Mouse (Mus musculus): ENCODE data around the gene Disc1. TPM values are rescaled to one million over a fixed set of nuclear protein-coding genes. Genes with fewer than 3 reads are reported as not detected.

Gene Disc1
- total and polyA plus RNA-seq, 3 experiments = 0.75 to 2.2 TPM; not detected in 1

DNA sequence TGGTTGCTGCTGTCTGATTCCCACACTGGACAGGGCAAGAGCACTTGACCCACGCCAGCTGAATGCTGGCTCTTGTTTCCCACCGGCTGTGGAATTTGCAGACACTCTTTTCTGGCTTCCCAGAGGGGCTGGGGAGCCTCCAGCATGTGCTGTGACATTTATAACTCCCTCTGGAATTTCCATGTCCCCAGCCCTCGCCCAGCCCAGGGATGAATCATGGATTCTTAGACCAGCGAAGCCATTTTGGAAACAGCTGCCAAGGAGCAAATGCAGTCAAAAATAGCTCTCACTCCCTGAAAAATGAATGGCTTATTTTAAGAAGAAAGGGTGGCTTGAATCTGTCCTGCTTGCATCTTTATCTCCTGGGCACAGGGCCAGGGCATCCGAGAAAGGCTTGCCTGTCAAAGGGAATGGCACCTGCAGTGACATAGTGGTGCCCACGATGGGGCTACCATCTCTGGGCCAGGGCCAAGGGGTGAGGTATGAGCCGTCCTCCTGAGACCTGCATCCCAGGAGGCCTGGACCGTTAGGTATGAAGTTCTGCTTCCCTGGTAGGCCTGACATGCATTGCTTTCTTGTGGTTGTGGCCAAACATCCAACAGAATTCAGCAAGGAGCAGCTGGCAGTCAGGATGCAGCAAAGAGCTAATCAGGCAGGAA lies 239.1 kb downstream of the Disc1 start:
- Histone ChIP-seq H3K36me3 (ENCODE audit: control insufficient read depth in 1 of 2, insufficient read depth in 2 of 2, low read length in 2 of 2) (no peaks in the 10 kb centered on the region), H3K27ac (ENCODE audit: control insufficient read depth, low read depth, low read length) (no peak overlapping the region), H3K4me1 (ENCODE audit: control insufficient read depth in 1 of 2, insufficient read depth in 2 of 2, low read length in 2 of 2) (no peaks in the 10 kb centered on the region), H3K79me2 (ENCODE audit: control insufficient read depth, insufficient read depth, low read length, poor library complexity) (no peaks in the 10 kb centered on the region), H3K9ac (ENCODE audit: control insufficient read depth, low read depth, low read length, poor library complexity, severe bottlenecking) (no peak overlapping the region), H3K27me3 (ENCODE audit: control insufficient read depth in 1 of 2, insufficient read depth in 2 of 2, low read length in 2 of 2) (no peaks in the 10 kb centered on the region), H3K4me3 (ENCODE audit: control insufficient read depth in 1 of 2, insufficient read depth in 1 of 2, low read depth in 2 of 2, low read length in 2 of 2) (no peak overlapping the region), H3K9me3 (replicated peaks; ENCODE audit: insufficient read depth, low read length) (no peaks in the 10 kb centered on the region)
- TF ChIP-seq NRF1 (IDR thresholded peaks at IDR 0.05; ENCODE audit: insufficient read depth, low read depth, low read length, poor library complexity, severe bottlenecking) (no peak), CTCF (IDR thresholded peaks at IDR 0.05 in 2 of 3, conservative IDR thresholded peaks at IDR 0.05 in 1 of 3; ENCODE audit: control insufficient read depth in 1 of 3, insufficient read depth in 1 of 3, low read depth in 2 of 3, low read length in 3 of 3, poor library complexity in 1 of 3, severe bottlenecking in 1 of 3) (no peak), MYC (IDR thresholded peaks at IDR 0.05; ENCODE audit: low read depth, low read length) (no peak), MAZ (IDR thresholded peaks at IDR 0.05; ENCODE audit: low read depth, low read length) (no peak), NELFE (IDR thresholded peaks at IDR 0.05; ENCODE audit: low read depth, low read length) (no peak), KAT2A (conservative IDR thresholded peaks at IDR 0.05; ENCODE audit: low read depth, low read length) (no peak), E2F4 (IDR thresholded peaks at IDR 0.05; ENCODE audit: borderline replicate concordance, low read depth, low read length) (no peak), SIN3A (IDR thresholded peaks at IDR 0.05; ENCODE audit: low read length) (no peak), ZMIZ1 (IDR thresholded peaks at IDR 0.05; ENCODE audit: low read depth, low read length) (no peak), GATA1 (IDR thresholded peaks at IDR 0.05; ENCODE audit: low read depth, low read length) (no peak), BHLHE40 (IDR thresholded peaks at IDR 0.05; ENCODE audit: borderline replicate concordance, low read depth, low read length) (no peak), ZNF384 (IDR thresholded peaks at IDR 0.05; ENCODE audit: low read depth, low read length) (no peak), JUND (IDR thresholded peaks at IDR 0.05; ENCODE audit: low read depth, low read length) (no peak), GABPA (IDR thresholded peaks at IDR 0.05; ENCODE audit: low read depth, low read length) (no peak), POLR2A (IDR thresholded peaks at IDR 0.05; ENCODE audit: control insufficient read depth in 1 of 2, insufficient read depth in 1 of 2, low read depth in 1 of 2, low read length in 2 of 2, poor library complexity in 1 of 2) (no peak), ZC3H11A (IDR thresholded peaks at IDR 0.05; ENCODE audit: low read depth, low read length) (no peak), MYB (IDR thresholded peaks at IDR 0.05; ENCODE audit: low read depth, low read length) (no peak)
- DNase-seq (ENCODE audit: low read depth, low spot score) = no peak

- H3K9me3 ChIP-seq (replicated peaks; ENCODE audit: insufficient read depth, low read length) = no peaks in the 10 kb centered on the region
- H3K27me3 ChIP-seq (ENCODE audit: control insufficient read depth in 1 of 2, insufficient read depth in 2 of 2, low read length in 2 of 2) = no peaks in the 10 kb centered on the region
- H3K27ac ChIP-seq (ENCODE audit: control insufficient read depth, low read depth, low read length) = no peak overlapping the region
Observed at GRCm38 (mm10) chr8:125299248-125299647, 245.3 kb downstream of the Disc1 start.

More at GRCm38 (mm10) chr8:125299248-125299647, 245.3 kb downstream of the Disc1 start:
- Histone ChIP-seq H3K36me3 (ENCODE audit: control insufficient read depth in 1 of 2, insufficient read depth in 2 of 2, low read length in 2 of 2) (no peaks in the 10 kb centered on the region), H3K4me1 (ENCODE audit: control insufficient read depth in 1 of 2, insufficient read depth in 2 of 2, low read length in 2 of 2) (no peaks in the 10 kb centered on the region), H3K79me2 (ENCODE audit: control insufficient read depth, insufficient read depth, low read length, poor library complexity) (no peaks in the 10 kb centered on the region), H3K4me3 (ENCODE audit: control insufficient read depth in 1 of 2, insufficient read depth in 1 of 2, low read depth in 2 of 2, low read length in 2 of 2) (no peak overlapping the region), H3K9ac (ENCODE audit: control insufficient read depth, low read depth, low read length, poor library complexity, severe bottlenecking) (no peak overlapping the region)
- TF ChIP-seq NELFE (IDR thresholded peaks at IDR 0.05; ENCODE audit: low read depth, low read length) = no peak
- TF ChIP-seq MYC (IDR thresholded peaks at IDR 0.05; ENCODE audit: low read depth, low read length) = no peak
- TF ChIP-seq TBP (IDR thresholded peaks at IDR 0.05; ENCODE audit: low read depth, low read length) = no peak
- no peak for TF ChIP-seq JUND (IDR thresholded peaks at IDR 0.05; ENCODE audit: low read depth, low read length)
- DNase-seq (ENCODE audit: low read depth, low spot score) = no peak
